Mouse (Mus musculus): Measurements from ENCODE around the gene Wdr12.

GRCm38 (mm10) chr1:60137346-60137745, 38.9 kb upstream of the Wdr12 start:
- TF ChIP-seq CTCF (IDR thresholded peaks at IDR 0.05; ENCODE audit: low read depth) (no peak), EP300 (IDR thresholded peaks at IDR 0.05; ENCODE audit: low read depth) (no peak)
